Mouse (Mus musculus): ENCODE data around the gene Dram2.

DNA sequence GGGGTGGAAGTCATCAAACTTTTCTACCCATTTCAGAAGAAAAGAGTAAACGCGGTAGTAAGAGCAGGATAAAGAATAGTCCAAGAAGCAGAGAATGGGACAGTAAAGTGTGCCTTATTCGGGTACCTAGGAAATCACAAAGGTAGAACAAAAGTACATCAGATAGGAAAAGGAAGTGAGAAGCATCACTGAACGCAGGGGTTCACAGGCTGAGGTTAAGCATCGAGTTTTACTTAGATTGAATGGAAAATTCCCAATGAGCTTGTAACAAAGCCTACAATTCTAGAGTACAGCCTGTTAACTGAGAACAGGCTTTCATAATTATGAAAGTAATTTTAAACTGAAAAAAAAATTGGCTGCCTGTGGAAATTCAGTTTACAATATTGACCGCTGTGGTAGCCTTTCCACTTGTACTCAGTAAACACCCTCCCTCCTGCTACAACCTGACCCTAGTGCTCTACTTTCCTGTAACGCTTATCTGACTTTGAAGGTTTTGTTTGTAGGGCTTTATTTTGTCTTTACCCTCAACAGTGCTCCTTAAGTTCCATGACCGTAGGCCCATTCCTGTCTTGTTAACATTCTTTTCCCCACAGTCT, 2.8 kb upstream of the Dram2 start:
- TF ChIP-seq TCF12 (IDR thresholded peaks at IDR 0.05; ENCODE audit: low read depth, low read length) (no peak), POLR2A (IDR thresholded peaks at IDR 0.05; ENCODE audit: control insufficient read depth in 1 of 2, insufficient read depth in 1 of 2, low read depth in 1 of 2, low read length in 2 of 2, poor library complexity in 1 of 2) (no peak), CTCF (IDR thresholded peaks at IDR 0.05 in 2 of 3, conservative IDR thresholded peaks at IDR 0.05 in 1 of 3; ENCODE audit: control insufficient read depth in 1 of 3, insufficient read depth in 1 of 3, low read depth in 2 of 3, low read length in 3 of 3, poor library complexity in 1 of 3, severe bottlenecking in 1 of 3) (no peak), UBTF (IDR thresholded peaks at IDR 0.05; ENCODE audit: borderline replicate concordance, insufficient read depth, low read depth, low read length) (no peak), RAD21 (IDR thresholded peaks at IDR 0.05; ENCODE audit: low read depth, low read length) (no peak), E2F4 (IDR thresholded peaks at IDR 0.05; ENCODE audit: borderline replicate concordance, low read depth, low read length) (no peak)

Measured in MEL (cell line).